Mouse (Mus musculus) gonadal fat pad, adult 2 months (tissue): ENCODE data around the gene Tmem200a. TPM values are rescaled to one million over a fixed set of nuclear protein-coding genes. Genes with fewer than 3 reads are reported as not detected.
"Not testable (repeated sequence)": the region's sequence is repeated elsewhere in the genome, so short reads cannot be mapped to it uniquely, and the experiment has no call there.

ENCODE experiments used
- DNase-seq: peaks from one replicate; pipeline ENCODE4 v3.0.0-alpha.2; 2012; ENCODE audit warnings: low read depth
- polyA plus RNA-seq: library from polyadenylated mRNA; depleted of rRNA; stranded (reverse); fragments of >200 nt; gene quantifications from 2 replicates; pipeline ENCODE4 v1.2.3, GENCODE M21; 2012

The Tmem200a gene
- polyA plus RNA-seq, 1 experiment: 0.89 TPM

DNA sequence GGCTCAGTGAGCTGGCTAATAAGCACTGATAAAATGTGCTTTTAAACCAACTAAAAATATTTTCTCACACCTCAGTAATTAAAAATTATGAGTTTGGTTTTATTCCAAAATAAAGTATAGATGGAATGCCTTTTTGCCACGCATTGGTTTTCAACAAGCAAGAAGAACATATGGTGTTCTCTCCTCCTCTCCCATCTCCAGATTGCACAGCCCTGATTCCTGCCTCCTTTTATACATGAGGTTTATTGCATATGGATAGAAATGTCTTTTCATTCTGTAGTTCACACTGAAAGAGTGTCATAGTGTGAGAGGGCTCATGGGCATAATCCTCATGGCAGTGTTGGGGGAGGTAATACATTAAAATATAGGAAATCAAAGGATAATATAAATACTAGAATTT, 96.2 kb downstream of the Tmem200a start:
- no peak for DNase-seq

DNA sequence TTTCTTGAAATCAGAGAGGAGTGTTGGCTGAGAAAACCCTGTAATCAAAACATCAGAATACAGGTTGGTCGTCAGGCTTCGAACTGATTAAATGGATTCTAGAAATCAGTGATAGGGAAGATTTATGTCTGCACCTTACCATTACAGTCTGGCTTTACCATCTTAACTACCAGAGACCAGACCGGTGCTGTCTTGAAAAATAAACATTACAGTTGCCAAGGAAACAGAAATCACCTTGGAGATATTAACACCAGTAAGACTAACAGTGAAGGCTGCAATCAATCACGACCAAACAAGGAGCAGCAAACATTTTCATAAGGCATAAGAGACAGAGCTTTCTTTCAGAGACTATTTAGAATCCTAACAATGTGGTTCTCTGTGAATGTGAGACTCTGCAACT, 116.0 kb downstream of the Tmem200a start:
- DNase-seq: no peak

DNA sequence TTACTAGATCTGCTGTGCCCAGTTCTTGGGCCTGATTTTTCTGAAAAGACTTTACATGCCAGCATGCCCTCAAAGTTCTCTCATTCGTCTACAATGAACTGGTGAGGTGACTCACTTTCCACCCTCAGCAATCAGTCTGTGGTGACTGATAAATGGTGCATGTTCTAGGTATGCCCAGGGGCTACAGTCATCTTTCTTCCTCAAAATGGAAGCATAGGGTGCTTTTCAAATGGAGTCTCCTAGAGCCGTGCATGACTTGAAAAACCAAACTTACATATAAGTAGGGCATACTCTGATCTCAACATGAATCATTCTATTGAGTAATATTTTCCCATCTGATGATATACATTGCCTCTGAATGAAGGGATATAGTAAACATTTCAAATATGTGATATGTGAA, 117.8 kb downstream of the Tmem200a start:
- no peak for DNase-seq

DNA sequence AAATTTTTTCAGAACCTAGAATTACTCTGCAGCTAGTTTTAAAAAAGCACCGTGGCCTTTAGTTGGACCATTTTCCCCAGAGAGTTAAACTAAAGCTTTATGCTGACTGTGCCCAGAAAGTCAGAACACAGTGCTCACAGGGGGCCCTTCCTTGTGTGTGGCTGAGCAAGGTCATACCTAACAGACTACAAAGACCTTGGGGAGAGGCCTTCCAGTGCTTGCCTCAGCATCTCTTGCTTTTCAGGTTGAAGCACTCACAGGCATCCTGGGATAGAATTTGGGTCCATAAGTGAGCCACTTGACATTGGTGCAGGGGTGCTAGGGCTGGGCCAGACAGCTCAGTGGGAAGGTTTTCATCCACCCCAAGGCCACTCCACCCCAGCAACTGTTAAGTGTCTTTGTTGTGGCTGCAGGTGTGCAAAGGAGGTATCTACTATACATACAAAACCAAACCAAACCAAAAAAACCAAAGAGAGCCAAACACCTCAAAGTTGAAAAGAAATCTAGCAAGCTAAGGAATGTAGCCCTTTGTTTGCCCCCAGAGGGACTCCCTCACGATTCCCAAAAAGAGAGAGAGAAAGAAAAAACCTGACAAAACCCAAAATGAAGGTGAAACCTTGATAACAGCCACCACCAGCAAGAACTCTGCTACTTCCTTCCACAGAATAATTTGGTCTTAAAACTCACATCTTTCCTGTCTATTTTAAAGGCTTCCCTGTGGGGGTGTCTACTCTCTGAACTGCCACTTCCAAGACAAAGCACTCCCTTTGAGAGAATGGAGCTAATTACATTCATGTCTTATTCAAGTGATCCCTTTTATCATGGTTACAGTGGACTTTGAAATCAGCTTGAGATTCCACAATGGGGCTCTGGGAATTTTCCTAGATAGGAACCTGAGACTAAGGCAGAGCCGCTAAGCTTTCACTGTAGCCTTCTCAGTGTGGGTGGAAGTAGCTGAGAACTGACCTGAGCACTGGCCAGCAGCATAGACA, 119.8 kb downstream of the Tmem200a start:
- no peak for DNase-seq

DNA sequence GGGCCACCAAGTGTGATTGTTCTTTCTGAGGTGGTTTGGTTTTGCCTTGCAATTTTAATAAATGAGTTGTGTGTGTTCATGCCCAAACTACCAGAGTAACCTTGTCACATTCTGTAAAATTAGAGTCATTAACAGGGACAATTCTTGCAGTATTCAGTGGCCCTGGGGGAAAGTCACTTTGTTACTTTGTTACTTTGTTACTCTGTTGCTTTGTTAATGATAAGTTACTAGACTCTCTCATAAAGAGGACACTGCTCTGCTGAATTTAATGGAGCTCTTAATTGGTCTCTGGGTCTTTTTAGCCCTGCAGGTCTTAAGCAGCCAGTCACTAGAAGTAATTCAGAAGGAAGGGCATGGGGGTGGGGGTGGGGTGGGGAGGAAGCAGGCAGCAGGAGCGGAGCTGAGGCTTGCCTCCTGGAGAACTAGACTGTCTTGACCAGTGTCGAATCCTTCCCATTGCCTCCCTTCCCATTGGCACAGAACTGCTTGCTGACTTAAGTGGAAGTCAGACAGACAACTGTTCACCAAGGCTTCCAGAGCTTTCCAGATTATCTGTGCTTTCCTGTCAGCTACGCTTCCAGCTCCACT, 124.1 kb downstream of the Tmem200a start:
- DNase-seq: no peak

- DNase-seq: no peak
Observed at GRCm38 (mm10) chr10:25952838-25953237, 126.0 kb downstream of the Tmem200a start.

DNA sequence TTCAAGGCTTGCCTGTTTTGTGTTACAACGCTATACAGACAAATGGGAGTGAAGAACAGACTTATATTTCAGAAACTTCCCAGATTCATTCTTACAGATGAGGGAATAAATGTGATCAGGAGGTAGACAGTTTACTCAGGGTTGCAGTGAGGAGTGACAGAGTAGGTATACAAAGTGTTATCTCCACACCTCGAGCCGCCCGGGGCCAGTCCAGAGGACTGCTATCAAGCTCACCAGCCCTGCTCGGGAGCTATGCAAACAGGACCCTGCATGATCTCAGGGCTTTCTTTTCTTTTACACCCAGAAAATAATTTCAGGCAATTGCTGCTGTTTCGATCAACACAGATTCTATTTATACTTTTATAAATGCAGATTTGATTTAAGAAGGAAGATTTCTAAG, 126.7 kb downstream of the Tmem200a start:
- DNase-seq: no peak

- DNase-seq: no peak
Observed at GRCm38 (mm10) chr10:25945866-25946265, 133.0 kb downstream of the Tmem200a start.

DNA sequence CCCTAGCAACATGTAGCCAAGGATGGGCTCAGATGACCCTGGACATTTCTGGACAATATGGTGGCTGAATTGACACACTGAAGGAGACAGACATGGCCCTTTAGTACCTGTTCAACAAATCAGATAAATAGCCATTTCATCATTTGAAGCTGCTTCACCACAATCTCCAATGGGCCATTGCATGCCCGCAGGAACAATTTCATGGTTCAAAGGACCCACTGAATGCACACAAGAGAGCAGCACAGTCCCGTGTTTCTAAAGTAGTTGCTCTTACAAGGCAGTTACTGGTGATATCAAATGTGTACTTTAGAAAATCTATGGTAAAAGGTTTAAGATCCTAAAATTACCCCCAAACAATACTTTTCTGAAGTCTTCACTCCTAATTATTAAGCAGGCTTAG, 134.2 kb downstream of the Tmem200a start:
- no peak for DNase-seq

GRCm38 (mm10) chr10:25931796-25932195, 147.1 kb downstream of the Tmem200a start:
- DNase-seq: no peak

GRCm38 (mm10) chr10:25929401-25930150, 149.3 kb downstream of the Tmem200a start:
- DNase-seq: no peak

DNA sequence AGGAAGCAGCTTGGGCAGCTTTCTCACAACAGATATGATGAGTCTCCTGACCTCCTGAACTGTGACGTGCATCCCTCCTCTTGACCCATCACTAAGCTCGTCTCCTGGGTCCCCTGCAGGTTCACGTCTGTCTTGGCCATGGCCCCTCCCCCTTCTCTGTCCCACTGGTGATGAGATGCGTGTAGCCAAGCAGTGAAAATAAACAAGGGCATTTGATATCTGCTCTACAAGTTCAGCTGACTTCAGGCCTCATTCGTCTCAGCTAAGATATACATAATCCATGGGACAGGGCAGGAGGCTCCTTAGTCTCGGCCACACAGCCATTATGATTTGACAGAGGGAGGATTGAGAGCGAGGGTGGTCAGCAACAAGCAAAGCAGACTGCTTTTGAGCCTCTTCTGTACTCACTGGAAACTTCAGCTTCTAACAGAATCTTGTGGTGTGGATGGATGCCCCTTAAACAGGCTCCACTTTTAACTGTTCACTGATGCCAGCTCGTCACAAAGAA, 149.9 kb downstream of the Tmem200a start:
- DNase-seq: no peak

DNA sequence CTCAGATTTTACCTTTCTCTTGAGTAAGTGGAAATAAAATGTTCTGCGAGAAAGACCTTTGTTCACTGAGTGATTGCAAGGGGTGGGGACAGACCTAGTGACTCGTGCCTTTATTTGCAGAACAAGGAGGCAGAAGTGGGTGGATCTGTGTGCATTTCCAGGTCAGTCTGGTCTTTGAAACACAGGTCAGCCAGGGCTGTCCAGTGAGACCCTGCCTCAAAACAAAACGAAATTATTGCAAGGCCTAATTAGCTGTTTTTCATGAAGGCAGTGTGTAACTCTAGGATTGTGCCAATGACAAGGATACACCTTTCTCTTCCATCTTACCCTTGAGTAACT, 150.4 kb downstream of the Tmem200a start:
- no peak for DNase-seq

DNA sequence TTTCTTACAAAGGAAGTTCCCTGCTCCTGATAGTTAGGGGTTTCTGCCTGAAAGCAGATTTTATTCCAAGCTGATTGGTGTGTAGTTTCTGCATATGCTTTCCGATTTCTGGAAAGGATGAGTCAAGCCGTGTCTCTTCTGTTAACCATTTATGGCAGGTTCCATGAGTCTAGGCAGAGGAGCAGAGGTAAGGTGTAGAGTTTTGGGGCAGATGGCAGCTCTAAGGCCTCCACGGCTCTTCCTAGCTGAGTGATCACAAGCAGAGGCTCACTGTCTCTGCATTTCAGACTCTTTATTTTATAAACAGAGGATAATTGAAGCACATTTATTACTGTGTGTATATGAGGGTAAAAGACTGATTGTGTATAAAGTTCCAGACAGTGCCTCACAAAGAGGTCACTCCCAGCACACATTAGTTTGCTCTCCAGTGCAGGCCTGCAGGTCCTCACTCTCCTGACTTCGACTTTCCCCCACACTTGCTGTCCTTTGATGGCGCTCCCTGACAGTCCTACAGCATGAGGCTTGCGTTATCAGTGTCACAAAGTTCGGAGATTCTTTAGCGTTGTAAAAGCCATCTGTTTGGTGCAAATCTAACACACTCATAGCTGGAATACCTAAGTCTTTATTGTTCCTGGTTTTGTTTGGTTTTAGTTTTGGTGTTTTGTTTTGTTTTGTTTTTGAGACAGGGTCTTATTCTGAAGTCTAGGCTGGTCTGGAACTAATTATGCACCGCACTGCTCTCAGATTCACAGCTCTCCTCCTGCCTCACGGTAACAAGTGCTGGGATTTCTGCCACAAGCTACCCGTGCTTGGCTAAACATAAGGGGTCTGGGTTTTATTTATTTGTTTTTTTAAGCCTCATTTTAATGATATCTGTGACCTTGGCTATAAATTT, 151.1 kb downstream of the Tmem200a start:
- no peak for DNase-seq

- no peak for DNase-seq
Observed at GRCm38 (mm10) chr10:25920640-25921278, 158.1 kb downstream of the Tmem200a start.

- DNase-seq: no peak
Observed at GRCm38 (mm10) chr10:25918103-25918502, 160.7 kb downstream of the Tmem200a start.

DNA sequence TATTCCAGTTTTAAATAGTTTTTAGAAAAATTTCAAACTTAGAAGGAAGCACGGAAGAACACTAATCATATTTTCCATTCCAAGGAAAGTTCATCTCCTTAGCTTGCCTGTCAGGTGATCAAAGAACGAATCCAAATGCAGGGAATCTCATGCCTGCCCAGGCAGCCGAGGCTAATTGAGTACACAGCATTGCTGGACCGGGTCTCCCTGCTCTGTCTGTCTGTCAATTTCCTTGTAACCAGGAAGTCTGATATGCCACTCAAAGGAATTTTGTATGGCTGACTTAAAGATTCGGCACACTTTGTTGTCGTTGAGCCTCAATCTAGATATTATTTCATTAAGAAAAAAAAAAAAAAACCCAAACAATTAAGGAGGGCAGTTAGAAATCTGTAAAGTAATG, 168.6 kb downstream of the Tmem200a start:
- no peak for DNase-seq

DNA sequence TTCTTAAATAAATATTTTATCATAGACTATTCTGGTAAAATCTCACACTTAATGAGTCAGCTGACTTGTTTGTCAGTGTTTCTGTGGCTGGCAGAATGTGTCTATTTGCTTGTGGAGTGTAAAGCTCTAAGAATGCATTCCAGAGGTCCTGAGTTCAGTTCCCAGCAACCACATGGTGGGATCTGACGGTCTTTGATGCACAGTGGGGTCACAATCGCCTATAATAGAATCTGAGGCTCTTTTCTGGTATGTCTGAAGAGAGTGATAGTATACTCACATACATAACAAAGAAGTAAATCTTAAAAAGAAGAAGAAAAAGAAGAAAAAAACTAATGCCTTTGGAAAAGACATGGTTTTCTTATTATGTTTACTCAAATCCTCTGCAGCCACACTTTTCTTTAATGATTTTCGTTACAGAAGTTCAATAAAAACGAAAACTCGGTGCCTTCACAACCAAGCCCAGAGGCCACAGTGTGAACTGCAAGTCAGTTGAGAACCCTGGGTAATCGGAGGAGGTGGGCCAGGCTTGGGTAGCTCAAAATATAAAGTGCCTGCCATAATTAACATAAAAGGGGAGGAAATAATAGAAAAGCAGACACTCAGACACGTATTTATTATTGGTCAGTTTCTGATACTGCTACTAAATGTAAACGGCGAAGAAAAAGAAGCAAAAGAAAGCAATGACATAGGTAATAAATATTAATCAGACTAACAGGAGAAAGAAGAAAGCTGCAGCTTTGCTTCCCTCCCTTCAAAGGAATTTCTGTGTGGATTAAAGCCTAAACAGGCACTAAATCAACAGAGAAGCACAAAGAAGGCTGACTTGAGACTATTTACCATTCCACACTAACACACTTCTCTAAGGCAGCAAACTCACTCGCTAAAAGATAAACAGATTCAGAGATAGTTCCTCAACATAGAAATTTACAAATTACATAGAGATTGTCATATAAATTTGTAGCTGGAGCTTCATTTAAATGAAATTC, 170.5 kb downstream of the Tmem200a start:
- no peak for DNase-seq

DNA sequence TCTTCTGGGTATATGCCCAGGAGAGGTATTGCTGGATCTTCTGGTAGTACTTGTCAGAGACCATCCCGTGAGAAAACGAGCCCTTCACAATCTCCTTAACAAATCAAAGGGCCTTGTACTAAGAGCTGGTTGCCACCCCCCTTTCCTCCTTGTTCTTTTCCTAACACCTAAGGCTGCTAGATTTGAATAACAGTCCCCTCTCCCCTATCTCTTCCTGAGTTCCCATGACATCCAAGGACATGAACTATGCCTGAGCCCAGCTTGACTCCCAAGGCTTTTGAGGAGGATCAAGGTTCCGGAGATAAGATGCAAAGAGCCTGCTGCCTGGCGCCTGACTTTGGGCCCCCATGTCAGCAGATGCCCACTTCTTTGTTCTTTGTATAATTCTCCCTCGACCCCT, 184.7 kb downstream of the Tmem200a start:
- not testable (repeated sequence) for DNase-seq

DNA sequence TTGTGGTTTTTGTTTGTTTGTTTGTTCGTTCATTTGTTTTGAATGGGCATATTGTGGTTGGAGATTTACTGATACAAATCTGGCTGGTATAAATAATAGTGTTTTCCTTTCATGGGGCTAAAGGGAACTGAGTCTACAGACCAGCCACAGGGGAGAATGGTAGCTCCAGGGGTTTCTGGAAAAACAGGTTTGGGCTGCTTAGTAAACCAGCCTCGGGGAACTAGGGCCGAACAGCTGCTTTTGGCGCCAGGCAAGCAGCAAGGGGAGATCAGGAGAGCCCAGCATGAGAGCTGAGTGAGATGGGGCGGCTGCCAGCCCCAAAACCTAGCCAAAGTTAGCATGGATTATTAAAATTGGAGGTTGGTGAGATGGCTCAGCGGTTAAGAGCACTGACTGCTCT, 191.6 kb downstream of the Tmem200a start:
- no peak for DNase-seq
